Mouse (Mus musculus) small intestine, adult 2 months (tissue): Measurements from ENCODE around the gene Nrip2. TPM values are rescaled to one million over a fixed set of nuclear protein-coding genes. Genes with fewer than 3 reads are reported as not detected.

Experiments
- H3K27ac ChIP-seq: fragments of 200-500 bp; 2 replicates; pipeline ENCODE4 v1.5.1; 2012; ENCODE audit warnings: low read depth, low read length, control low read depth, inconsistent platforms; ENCODE audit not compliant: insufficient read depth
- H3K27me3 ChIP-seq: fragments of 200-500 bp; 2 replicates; pipeline ENCODE4 v1.6.1; 2012; ENCODE audit warnings: mild to moderate bottlenecking, moderate library complexity, low read length, inconsistent platforms; ENCODE audit not compliant: control insufficient read depth, insufficient read depth
- H3K36me3 ChIP-seq: fragments of 200-500 bp; 2 replicates; pipeline ENCODE4 v1.6.1; 2012; ENCODE audit warnings: mild to moderate bottlenecking, low read length, control low read depth, inconsistent platforms; ENCODE audit not compliant: control insufficient read depth, insufficient read depth
- H3K4me1 ChIP-seq: fragments of 200-500 bp; 2 replicates; pipeline ENCODE4 v1.6.1; 2012; ENCODE audit warnings: low read length, inconsistent platforms, mixed read lengths; ENCODE audit not compliant: control insufficient read depth, insufficient read depth, insufficient read length
- H3K4me3 ChIP-seq: fragments of 200-500 bp; 2 replicates; pipeline ENCODE4 v1.5.1; 2012; ENCODE audit warnings: low read depth, mild to moderate bottlenecking, control low read depth, inconsistent platforms, low read length, moderate library complexity
- CTCF ChIP-seq: fragments of 200-500 bp; IDR thresholded peaks from 2 replicates; pipeline ENCODE4 v1.5.1; 2012; ENCODE audit warnings: low read depth, mild to moderate bottlenecking, control low read depth, inconsistent platforms, low read length, moderate library complexity, mixed read lengths; ENCODE audit not compliant: insufficient replicate concordance, insufficient read length; ENCODE audit errors: extremely low read depth
- POLR2A ChIP-seq: fragments of 200-500 bp; IDR thresholded peaks from 2 replicates; pipeline ENCODE4 v1.6.1; 2012; ENCODE audit warnings: low read depth, mild to moderate bottlenecking, control low read depth, inconsistent platforms, low read length, moderate library complexity
- WGBS: fragments of 180-500 bp; shearing (Covaris S2); methylation state at CpG from one replicate; pipeline ENCODE4 v1.1.7; 2018; 5-methylcytosine and 5-hydroxymethylcytosine counted together
- polyA plus RNA-seq: library from polyadenylated mRNA; depleted of rRNA; stranded (reverse); fragments of >200 nt; gene quantifications from 2 replicates; pipeline ENCODE4 v1.2.3, GENCODE M21; 2012

The Nrip2 gene
- polyA plus RNA-seq, 1 experiment, result 0.49 TPM

DNA sequence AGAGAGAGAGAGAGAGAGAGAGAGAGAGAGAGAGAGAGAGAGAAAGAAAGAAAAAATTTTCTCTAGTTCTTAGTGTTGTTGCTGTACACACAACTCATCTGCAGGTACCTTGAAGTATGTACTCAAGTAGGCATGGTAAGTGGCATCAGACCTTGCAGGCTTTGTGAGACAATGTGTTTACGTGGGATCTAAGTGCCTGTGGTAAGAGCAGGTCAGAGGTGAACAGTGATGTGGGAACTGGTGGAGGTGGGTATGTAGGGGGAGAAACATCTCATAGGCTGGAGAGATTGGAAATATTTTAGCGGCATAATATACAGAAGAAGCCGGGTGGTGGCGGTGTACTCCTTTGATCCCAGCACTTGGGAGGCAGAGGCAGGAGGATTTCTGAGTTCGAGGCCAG is 28.5 kb downstream of the Nrip2 start:
- peaks cover 3% of the 10 kb centered on the region; the same call in 1 of the 2 replicates for H3K4me1 ChIP-seq
- H3K4me3 ChIP-seq, result no peak overlapping the region
- peaks cover 24% of the 10 kb centered on the region for H3K36me3 ChIP-seq
- TF ChIP-seq POLR2A (no peak), CTCF (no peak)
- H3K27ac ChIP-seq, result no peak overlapping the region
- no peaks in the 10 kb centered on the region for H3K27me3 ChIP-seq
- WGBS, result 92% methylated on average over 5 of the region's 5 CpGs

- H3K4me1 ChIP-seq, result peaks cover 3% of the 10 kb centered on the region; the same call in 1 of the 2 replicates
- H3K27me3 ChIP-seq, result no peaks in the 10 kb centered on the region
- H3K4me3 ChIP-seq, result no peak overlapping the region
- WGBS, result 87% methylated on average over 2 of the region's 2 CpGs
- TF ChIP-seq CTCF (no peak), POLR2A (no peak)
- no peak overlapping the region for H3K27ac ChIP-seq
- H3K36me3 ChIP-seq, result peaks cover 41% of the 10 kb centered on the region
These were observed 30.2 kb downstream of the Nrip2 start for GRCm38 (mm10) chr6:128429300-128429699.

DNA sequence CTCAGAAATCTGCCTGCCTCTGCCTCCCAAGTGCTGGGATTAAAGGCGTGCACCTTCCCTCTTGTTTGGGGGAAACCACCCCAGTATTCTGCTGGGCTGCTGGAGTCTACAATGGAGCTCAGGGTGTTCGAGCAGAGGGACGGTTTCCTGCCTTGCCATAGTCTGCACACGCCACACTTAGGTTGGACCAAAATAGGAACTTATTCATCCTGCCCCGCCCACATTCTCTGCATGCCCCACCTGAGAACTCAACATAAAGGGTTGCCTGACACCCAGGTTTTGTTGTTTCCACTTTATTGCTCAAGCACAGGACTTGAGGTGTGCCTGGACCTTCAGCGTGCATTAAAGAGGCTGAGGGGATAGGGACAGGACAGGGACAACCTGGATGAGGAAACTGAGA is 30.7 kb downstream of the Nrip2 start:
- WGBS, result 64% methylated on average over 6 of the region's 6 CpGs
- H3K27ac ChIP-seq, result no peak overlapping the region
- TF ChIP-seq CTCF (no peak), POLR2A (no peak)
- no peak overlapping the region for H3K4me3 ChIP-seq
- peaks cover 45% of the 10 kb centered on the region for H3K36me3 ChIP-seq
- H3K27me3 ChIP-seq, result no peaks in the 10 kb centered on the region
- H3K4me1 ChIP-seq, result peaks cover 3% of the 10 kb centered on the region; the same call in 1 of the 2 replicates

DNA sequence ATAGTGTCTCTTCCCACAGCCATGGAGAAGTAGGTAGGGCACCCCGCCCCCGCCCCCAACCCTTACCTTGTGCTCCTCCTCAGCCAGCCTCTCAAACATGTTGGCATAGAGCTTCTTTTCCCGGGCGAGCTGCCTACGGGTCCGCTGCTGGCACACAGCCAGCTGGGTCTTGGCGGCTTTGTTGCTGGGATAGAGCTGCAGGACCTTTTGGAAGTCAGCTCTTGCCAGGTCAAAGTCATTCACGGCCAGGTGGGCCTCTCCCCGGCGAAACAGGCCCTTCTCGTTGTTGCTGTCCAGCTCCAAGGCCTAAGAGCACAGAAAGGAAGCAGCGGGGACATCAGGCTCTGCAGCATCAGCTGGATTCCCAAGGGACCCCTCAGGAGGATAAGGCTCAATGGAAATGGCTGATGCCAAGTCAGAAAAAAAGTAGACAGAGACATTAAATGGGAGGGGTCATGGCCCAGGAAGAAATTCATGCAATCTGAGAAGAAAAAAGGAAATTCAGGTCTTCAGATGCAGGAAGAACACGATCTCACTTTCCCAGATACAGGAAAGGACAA is 33.3 kb downstream of the Nrip2 start:
- Histone ChIP-seq H3K4me3 (no peak overlapping the region), H3K36me3 (peaks cover 54% of the 10 kb centered on the region), H3K4me1 (peaks cover 19% of the 10 kb centered on the region; the same call in 1 of the 2 replicates), H3K27ac (no peak overlapping the region), H3K27me3 (no peaks in the 10 kb centered on the region)
- TF ChIP-seq CTCF, result no peak
- no peak for TF ChIP-seq POLR2A
- 62% methylated on average over 13 of the region's 13 CpGs for WGBS

- TF ChIP-seq CTCF (no peak), POLR2A (no peak)
- H3K4me3 ChIP-seq, result no peak overlapping the region
- 90% methylated on average over 13 of the region's 13 CpGs for WGBS
- H3K27ac ChIP-seq, result no peak overlapping the region
- H3K36me3 ChIP-seq, result peaks cover 54% of the 10 kb centered on the region
- peaks cover 19% of the 10 kb centered on the region; the same call in 1 of the 2 replicates for H3K4me1 ChIP-seq
- no peaks in the 10 kb centered on the region for H3K27me3 ChIP-seq
These were observed 34.5 kb downstream of the Nrip2 start for GRCm38 (mm10) chr6:128433566-128433965.

- Histone ChIP-seq H3K27ac (no peak overlapping the region), H3K27me3 (no peaks in the 10 kb centered on the region), H3K4me3 (no peak overlapping the region), H3K36me3 (peaks cover 48% of the 10 kb centered on the region), H3K4me1 (peaks cover 19% of the 10 kb centered on the region; the same call in 1 of the 2 replicates)
- WGBS, result 26% methylated on average over 5 of the region's 5 CpGs
- TF ChIP-seq POLR2A, result no peak; the same call in 1 of the 2 replicates
- TF ChIP-seq CTCF, result no peak
These were observed 36.4 kb downstream of the Nrip2 start for GRCm38 (mm10) chr6:128435474-128435873.

DNA sequence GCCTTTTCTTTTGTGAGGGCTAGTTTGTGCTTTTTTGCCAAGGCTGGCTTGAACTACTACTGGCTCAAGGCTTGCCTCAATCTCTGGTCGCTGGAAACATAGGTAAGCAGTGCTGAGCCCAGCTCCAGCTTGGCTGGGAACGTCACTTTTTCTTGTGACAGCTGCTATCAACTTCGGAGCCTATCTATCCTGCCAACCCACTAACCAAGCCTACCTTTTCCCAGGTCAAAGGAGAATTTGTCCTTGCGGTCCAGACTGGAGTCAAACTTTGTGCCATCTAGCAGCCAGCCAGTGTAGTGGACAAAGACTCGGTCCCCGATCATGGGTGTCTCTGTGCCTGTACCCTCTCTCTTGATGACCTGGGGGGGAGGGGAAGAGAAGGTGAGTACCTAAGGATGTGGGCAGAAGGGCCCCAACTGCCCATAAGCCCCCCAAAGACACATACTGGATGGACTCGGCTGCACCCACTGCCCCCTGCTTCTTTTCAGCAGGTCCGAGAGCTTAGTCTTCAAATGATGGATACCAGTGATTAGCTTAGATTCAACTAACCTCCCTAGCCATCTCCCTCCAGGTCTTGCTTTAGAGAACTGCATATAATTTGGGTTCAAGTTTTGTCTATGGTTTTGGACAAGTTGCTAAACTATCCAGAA is 37.4 kb downstream of the Nrip2 start:
- peaks cover 19% of the 10 kb centered on the region; the same call in 1 of the 2 replicates for H3K4me1 ChIP-seq
- peak overlapping the region; percentile 23; the same call in 1 of the 2 replicates for H3K27ac ChIP-seq
- no peaks in the 10 kb centered on the region for H3K27me3 ChIP-seq
- H3K36me3 ChIP-seq, result peaks cover 41% of the 10 kb centered on the region
- no peak for TF ChIP-seq POLR2A
- TF ChIP-seq CTCF, result no peak
- 44% methylated on average over 8 of the region's 8 CpGs for WGBS
- H3K4me3 ChIP-seq, result peak overlapping the region; percentile 47
